Mouse (Mus musculus): Measurements from ENCODE around the gene Mtor.

Mtor gene

GRCm38 (mm10) chr4:148448179-148448852 lies at the start of gene Mtor:
Mtor (plus strand) TSS chr4:148448611.
- DNase-seq (ENCODE audit: low spot score in 2 of 2): peak; percentile 93 to 96

DNA sequence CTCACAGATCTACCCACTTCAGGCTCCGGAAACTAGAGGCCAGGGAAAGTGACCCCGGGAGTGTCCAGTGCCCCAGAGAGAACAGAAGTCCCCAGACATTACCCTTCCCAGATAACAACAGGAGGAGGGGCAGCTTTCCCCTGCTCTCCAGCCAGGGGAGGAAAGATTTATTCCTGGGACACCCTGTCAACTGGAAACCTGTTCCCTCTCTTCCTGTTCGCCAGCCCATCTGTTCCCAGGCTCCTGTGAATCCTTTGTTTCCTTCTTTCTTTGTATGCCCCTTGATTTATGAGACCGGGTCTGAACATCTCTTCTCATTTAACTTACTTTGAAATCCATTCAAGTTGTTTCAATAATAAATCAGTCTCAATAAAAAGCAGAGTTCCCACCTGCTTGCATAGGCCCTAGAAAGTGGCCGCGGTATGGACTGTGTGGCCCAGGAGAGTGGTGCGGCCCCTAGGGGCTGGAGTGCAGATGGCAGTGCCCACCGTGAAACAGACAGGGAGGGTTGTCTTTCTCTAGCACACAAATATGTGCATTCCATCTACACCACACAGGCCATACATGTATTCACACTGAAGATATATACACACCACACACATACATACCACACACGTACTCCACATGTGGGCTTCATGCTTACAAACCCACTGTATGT lies 48.8 kb upstream of the Mtor start:
- no peak for DNase-seq (ENCODE audit: low spot score in 2 of 2)

GRCm38 (mm10) chr4:148403402-148403801 lies 45.0 kb upstream of the Mtor start:
- DNase-seq (ENCODE audit: low spot score in 2 of 2): no peak

- no peak for DNase-seq (ENCODE audit: low spot score in 2 of 2)
Measured at GRCm38 (mm10) chr4:148404748-148405147, 43.7 kb upstream of the Mtor start.

DNA sequence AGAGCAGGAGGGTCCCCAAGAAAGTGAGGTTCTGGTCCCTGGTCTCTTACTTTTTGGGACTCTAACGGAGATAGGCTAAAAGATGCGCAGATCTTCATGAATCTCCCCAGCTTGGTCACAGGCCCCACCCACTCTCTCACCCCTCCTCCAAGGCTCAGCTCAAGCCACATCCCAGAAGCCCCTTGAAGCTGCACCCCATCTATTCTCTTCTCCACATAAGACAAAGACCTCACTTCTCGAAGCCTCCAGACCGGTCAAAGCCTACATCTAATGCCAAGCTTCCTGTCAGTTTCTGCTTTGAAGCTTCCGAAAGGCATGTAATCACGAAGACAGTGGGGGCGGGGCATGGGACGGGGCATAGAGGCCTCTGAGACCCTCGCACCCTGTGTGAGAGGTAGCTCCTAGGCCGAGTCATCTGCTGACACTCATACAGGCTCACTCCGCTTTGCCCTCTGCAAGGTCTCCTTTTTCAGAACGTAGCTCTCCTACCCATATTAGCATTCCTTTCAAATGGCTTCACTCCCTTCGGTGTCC lies 43.1 kb upstream of the Mtor start:
- no peak for DNase-seq (ENCODE audit: low spot score in 2 of 2)

- no peak for DNase-seq (ENCODE audit: low spot score in 2 of 2)
Measured at GRCm38 (mm10) chr4:148408256-148408975, 40.0 kb upstream of the Mtor start.

GRCm38 (mm10) chr4:148415575-148415974 lies 32.8 kb upstream of the Mtor start:
- DNase-seq (ENCODE audit: low spot score in 2 of 2): no peak

GRCm38 (mm10) chr4:148417074-148417526 lies 31.3 kb upstream of the Mtor start:
- no peak for DNase-seq (ENCODE audit: low spot score in 2 of 2)

GRCm38 (mm10) chr4:148417559-148417958 lies 30.9 kb upstream of the Mtor start:
- DNase-seq (ENCODE audit: low spot score in 2 of 2): no peak

- DNase-seq (ENCODE audit: low spot score in 2 of 2): no peak
Measured at GRCm38 (mm10) chr4:148426950-148427850, 21.2 kb upstream of the Mtor start.

DNA sequence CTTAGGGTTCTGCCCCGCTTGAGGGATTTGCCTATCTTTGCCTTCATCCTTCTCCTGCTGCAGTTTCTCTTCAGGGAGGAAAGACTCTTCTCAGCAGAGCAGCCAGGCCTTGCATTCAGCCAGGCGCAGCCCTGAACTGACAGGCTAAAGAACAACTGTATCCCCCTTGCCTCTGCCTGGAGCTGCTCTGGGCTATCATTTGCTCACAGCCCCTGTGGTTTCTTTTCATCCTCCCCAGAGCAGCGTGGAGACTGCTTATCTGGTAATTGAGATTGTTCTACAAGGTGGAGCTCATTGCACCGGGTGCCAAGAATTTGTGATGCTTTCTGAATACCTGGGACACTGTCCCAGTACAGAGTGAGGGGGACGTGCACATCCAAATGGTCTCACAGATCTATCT lies 19.9 kb upstream of the Mtor start:
- DNase-seq (ENCODE audit: low spot score in 2 of 2): no peak

DNA sequence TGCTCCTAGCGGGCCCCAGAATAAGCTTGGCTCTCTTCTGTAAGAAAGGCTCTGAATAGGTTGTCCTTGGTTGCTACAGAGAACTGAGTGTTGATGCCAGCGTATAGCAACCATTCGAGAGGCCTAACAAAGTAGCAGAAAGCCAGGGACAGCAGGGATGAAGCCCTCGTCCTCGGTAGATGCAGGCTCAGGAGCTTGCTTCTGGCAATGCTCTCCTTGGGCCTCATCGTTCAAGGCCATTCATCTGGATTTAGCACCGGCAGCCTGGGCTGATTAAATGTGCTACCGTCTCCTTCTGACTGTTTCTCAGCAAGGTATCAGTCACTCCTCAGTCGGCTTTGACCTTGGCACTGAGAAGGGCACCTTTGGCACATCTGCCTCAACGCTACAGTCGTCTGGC lies 19.3 kb upstream of the Mtor start:
- DNase-seq (ENCODE audit: low spot score in 2 of 2): no peak

DNA sequence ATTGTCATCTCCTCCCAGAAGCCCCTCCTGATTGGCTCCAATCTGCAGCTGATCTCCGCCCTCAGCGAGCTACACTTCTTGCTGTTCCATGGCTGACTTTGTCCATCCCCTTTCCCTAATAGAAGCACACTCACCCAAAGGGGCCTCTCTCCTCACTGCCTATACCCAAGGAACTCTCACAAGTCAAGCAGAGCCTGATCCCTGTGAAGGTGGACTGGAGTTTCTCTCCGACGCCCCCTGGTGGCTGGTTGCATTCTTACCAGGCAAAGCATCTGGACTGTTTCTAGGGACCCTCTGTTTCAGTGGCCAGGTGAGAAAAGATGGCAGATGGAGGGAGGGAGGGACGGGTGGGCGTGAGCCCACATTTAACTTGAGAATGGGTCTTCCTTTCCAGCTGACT lies 18.7 kb upstream of the Mtor start:
- peak; percentile 47 to 65 for DNase-seq (ENCODE audit: low spot score in 2 of 2)

DNA sequence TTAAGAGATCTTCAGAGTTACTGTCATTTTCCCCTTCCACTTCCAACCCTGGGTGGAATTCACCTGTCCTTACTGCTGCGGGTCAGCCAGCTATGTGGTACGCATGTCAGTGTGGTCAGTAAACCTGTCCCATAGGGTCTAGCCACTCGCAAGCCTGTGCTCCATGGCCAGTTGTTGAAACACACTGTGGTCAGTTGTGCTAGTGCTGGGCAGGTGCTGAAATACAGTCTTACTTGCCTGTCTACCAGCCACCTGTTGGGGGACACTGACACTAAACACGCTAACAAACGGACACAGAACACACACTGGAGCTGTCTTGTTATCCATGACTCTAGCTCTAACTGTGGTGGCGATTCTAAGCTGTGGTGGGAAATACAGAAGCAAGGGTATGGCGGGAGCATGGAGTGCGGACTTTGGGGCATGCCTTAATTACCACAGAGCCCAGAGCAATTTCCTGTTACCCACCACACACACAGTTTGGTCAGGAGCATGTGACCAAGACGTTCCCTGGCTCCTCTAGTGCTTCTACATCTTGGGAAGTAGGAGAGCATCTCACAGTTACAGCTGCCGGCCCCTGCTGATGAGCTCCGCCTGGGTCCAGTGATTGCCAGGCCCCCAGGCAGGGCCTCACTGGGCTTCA lies 17.4 kb upstream of the Mtor start:
- no peak for DNase-seq (ENCODE audit: low spot score in 2 of 2)

DNA sequence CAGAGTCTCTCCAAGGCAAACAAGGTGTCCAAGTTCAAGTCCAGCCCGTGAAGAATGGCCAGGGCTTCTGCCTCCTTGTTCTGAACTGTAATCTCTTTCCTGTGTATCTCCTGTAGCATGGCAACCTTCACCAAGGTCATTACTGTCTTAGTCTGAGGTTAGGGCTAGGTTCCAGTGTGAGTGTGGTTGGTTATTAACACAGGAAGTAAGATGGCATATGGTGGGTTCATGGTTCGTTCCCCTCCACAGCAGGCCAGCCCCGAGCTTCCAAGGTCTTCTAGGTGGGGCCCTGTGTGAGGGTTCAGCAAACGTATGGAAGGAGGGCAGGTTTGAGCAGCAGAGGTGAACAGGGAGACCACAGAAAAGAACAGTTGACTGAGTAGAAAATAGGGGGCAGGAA lies 15.9 kb upstream of the Mtor start:
- DNase-seq (ENCODE audit: low spot score in 2 of 2): no peak

GRCm38 (mm10) chr4:148433336-148433735 lies 15.1 kb upstream of the Mtor start:
- no peak for DNase-seq (ENCODE audit: low spot score in 2 of 2)

GRCm38 (mm10) chr4:148433813-148434212 lies 14.6 kb upstream of the Mtor start:
- DNase-seq (ENCODE audit: low spot score in 2 of 2): no peak

- DNase-seq (ENCODE audit: low spot score in 2 of 2): no peak
Measured at GRCm38 (mm10) chr4:148434554-148434953, 13.9 kb upstream of the Mtor start.

DNA sequence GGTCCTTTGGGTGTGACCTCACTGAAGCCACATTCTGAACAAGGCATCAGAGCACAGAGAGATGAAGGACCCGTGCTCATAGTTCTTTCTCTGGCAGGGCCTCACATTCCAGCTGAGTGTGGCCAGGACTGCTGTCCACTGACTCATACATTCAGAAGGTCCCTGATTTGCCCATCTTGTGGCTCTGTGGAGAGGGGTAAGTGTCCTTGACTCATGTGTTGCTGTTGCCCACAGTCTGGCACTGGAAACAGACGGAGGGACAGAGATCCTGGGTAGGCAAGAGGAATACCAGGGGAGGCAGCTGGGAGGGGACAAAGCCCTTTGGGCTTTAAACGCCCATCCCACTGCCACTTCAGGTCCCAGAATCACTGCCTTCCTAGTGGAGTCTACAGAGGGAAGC lies 13.3 kb upstream of the Mtor start:
- no peak for DNase-seq (ENCODE audit: low spot score in 2 of 2)

GRCm38 (mm10) chr4:148435657-148436330 lies 12.6 kb upstream of the Mtor start:
- peak; percentile 60 to 68 for DNase-seq (ENCODE audit: low spot score in 2 of 2)
